Mouse (Mus musculus) G1E (cell line): ENCODE measurements at regions not wholly inside any gene's neighbourhood (a gene's known extent, or its start where the extent isn't known, plus 50 kb on each side); places are given as distances from the start of the nearest gene placed in this dataset.

Source experiments
- ATAC-seq: 2 replicates; pipeline ENCODE4 v1.8.0; 2016; ENCODE audit warnings: mild to moderate bottlenecking; ENCODE audit not compliant: insufficient number of reproducible peaks, poor library complexity, low FRiP score, severe bottlenecking; ENCODE audit errors: extremely low read depth
- DNase-seq: peaks from one replicate; pipeline ENCODE4 v3.0.0; 2012; ENCODE audit warnings: low spot score
- H3K27me3 ChIP-seq: 2 replicates; pipeline ENCODE4 v1.6.1; 2012; ENCODE audit warnings: mild to moderate bottlenecking, low read length, inconsistent platforms; ENCODE audit not compliant: insufficient read depth
- H3K36me3 ChIP-seq: replicated peaks from 2 replicates; pipeline ENCODE3; 2012; ENCODE audit warnings: mild to moderate bottlenecking, inconsistent platforms
- H3K4me1 ChIP-seq: 2 replicates; pipeline ENCODE4 v1.6.1; 2012; ENCODE audit warnings: low read depth, low read length, inconsistent platforms, mixed read lengths; ENCODE audit not compliant: insufficient read depth
- H3K4me3 ChIP-seq: 2 replicates; pipeline ENCODE4 v1.5.1; 2012; ENCODE audit warnings: low read depth, mild to moderate bottlenecking, inconsistent platforms, low read length, moderate library complexity, mixed read lengths
- H3K9me3 ChIP-seq: replicated peaks from 2 replicates; pipeline ENCODE4 v1.6.1; 2012; ENCODE audit warnings: inconsistent platforms
- CTCF ChIP-seq: IDR thresholded peaks from 2 replicates; pipeline ENCODE4 v1.5.1; 2012; ENCODE audit warnings: low read depth, low read length, inconsistent platforms, mixed read lengths
- GATA1 ChIP-seq: IDR thresholded peaks from 2 replicates; pipeline ENCODE4 v1.6.1; 2012; ENCODE audit warnings: borderline replicate concordance, low read length, inconsistent platforms, mixed read lengths
- GATA2 ChIP-seq: IDR thresholded peaks from 2 replicates; pipeline ENCODE4 v1.6.1; 2012; ENCODE audit warnings: low read depth, low read length, inconsistent platforms, borderline replicate concordance
- POLR2AphosphoS5 ChIP-seq: IDR thresholded peaks from 2 replicates; pipeline ENCODE4 v1.6.1; 2012; ENCODE audit warnings: low read depth, low read length, inconsistent platforms; ENCODE audit not compliant: insufficient replicate concordance
- TAL1 ChIP-seq: conservative IDR thresholded peaks from 2 replicates; pipeline ENCODE4 v1.6.1; 2012; ENCODE audit warnings: low read depth, low read length, inconsistent platforms, mixed read lengths

DNA sequence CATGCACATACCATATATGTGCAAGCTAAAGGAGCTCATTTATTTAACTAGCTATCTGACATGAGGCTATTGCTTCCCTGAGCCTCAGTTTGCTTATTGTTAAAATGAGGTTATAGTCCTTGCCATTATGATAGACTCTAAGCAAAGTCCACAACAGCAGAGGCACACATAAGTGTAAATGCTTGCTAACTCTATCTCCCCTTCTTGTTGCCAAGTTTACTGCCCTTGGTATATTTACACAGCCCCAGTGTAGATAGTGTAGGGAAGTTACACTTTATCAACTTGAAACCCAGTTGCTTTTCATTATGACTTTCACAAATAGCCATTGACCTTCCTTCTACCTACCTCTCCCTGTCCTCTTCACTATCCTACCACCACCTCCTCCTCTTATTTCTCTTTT, 782.6 kb upstream of the Agtr1b start:
- Histone ChIP-seq H3K4me1 (no peaks in the 10 kb centered on the region), H3K9me3 (peaks cover 2% of the 10 kb centered on the region; the same call in 1 of the 2 replicates), H3K4me3 (no peak overlapping the region), H3K36me3 (no peaks in the 10 kb centered on the region), H3K27me3 (no peaks in the 10 kb centered on the region)
- no peak for DNase-seq
- ATAC-seq: no peak
- TF ChIP-seq CTCF (no peak), GATA1 (no peak), TAL1 (no peak), GATA2 (no peak), POLR2AphosphoS5 (no peak)

- no peak for DNase-seq
- Histone ChIP-seq H3K36me3 (no peaks in the 10 kb centered on the region), H3K27me3 (no peaks in the 10 kb centered on the region), H3K4me3 (no peak overlapping the region), H3K4me1 (no peaks in the 10 kb centered on the region), H3K9me3 (no peaks in the 10 kb centered on the region)
- no peak for TF ChIP-seq TAL1
- no peak for TF ChIP-seq GATA2
- TF ChIP-seq CTCF: no peak
- TF ChIP-seq GATA1: no peak
- no peak for TF ChIP-seq POLR2AphosphoS5
- ATAC-seq: no peak
Observed at GRCm38 (mm10) chr3:21128821-21129504, 762.0 kb upstream of the Agtr1b start.

- no peaks in the 10 kb centered on the region for H3K4me1 ChIP-seq
- no peaks in the 10 kb centered on the region for H3K9me3 ChIP-seq
- no peak overlapping the region for H3K4me3 ChIP-seq
- no peaks in the 10 kb centered on the region for H3K36me3 ChIP-seq
- H3K27me3 ChIP-seq: no peaks in the 10 kb centered on the region
- no peak for DNase-seq
- no peak for ATAC-seq
- TF ChIP-seq CTCF (no peak), GATA2 (no peak), GATA1 (no peak), TAL1 (no peak)
Observed at GRCm38 (mm10) chr3:21126191-21126590, 759.2 kb upstream of the Agtr1b start.

DNA sequence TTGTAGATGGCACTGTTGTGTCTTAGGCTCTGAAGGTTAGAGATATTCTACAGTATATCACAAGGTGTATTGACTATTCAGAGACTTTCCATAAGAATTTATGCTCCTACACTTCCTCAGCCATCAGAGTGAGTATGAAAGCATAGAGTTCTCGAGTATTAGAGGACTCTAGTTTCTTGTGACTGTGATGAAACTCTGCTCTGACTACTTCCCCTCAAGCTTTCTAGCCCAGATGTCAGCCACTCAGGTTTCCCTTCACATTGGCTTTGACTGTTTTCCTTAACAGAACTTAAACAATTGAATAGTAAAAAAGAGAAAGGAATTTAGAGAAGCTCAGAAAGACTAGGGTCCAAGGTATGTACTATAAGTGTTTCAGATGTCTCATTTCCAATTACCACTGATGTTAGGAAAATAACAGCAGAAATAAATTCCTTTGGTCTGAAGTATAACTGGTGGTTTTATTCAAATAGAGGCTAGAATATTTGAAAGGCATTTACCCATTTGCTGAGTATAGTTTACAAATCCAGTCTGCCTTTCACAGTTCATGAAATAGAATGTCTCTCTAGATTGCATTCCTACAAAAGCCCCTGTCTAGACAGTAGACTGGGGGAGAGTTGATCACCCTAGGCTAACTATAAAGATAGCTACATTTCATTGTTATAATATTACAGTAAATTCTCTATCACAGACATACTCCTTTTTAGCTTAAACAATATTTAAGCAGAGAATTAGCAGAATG, 751.4 kb upstream of the Agtr1b start:
- H3K9me3 ChIP-seq: no peaks in the 10 kb centered on the region
- TF ChIP-seq CTCF (no peak), TAL1 (no peak), POLR2AphosphoS5 (no peak), GATA1 (no peak), GATA2 (no peak)
- no peaks in the 10 kb centered on the region for H3K27me3 ChIP-seq
- H3K4me3 ChIP-seq: no peak overlapping the region
- H3K4me1 ChIP-seq: no peaks in the 10 kb centered on the region
- H3K36me3 ChIP-seq: no peaks in the 10 kb centered on the region
- ATAC-seq (no peak), DNase-seq (no peak)

DNA sequence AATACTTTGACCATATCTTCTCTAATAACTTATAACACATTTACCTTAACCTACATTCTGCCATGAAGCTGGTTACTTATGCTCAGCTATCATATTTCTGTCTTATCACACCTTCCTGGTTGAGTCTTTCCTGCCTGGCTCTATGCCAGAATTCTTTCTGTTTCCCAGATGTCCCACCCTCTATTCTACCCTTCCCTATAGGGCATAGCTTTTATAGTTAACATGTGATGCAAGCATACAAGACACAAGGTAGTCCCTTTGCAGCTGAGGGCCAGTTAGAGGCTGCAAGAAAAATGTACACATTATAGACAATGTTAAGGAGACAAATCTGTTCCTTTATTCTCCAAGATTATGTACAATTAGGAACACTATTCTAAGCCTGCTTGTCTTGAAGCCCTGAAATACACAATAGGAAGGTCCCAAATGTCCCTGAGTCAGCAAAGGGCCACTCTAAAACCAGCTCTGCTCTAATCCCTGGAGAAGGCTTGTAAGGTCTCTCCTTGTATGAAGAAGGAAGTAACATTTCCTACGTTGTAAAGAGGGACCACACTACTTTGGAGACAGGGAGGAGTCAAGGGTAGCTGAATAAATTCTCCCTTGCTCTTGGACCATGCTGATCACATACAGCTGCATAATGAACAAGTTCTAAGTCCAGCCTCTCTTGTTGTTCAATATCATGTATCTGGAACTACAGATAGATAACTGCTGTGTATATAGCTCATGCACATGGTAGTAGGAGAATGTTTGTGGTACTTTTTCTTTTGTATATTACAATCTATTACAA, 745.0 kb upstream of the Agtr1b start:
- TF ChIP-seq TAL1 (no peak), GATA1 (no peak), POLR2AphosphoS5 (no peak), CTCF (no peak), GATA2 (no peak)
- H3K36me3 ChIP-seq: no peaks in the 10 kb centered on the region

GRCm38 (mm10) chr3:21090206-21090605, 723.2 kb upstream of the Agtr1b start:
- no peak for TF ChIP-seq POLR2AphosphoS5
- no peak for TF ChIP-seq CTCF
- no peak for TF ChIP-seq GATA2
- no peak for TF ChIP-seq GATA1
- no peak for TF ChIP-seq TAL1
- Histone ChIP-seq H3K9me3 (no peaks in the 10 kb centered on the region), H3K27me3 (no peaks in the 10 kb centered on the region), H3K4me3 (no peak overlapping the region), H3K36me3 (no peaks in the 10 kb centered on the region), H3K4me1 (no peaks in the 10 kb centered on the region)
- no peak for DNase-seq
- no peak for ATAC-seq

More for the DNA sequence above, 745.0 kb upstream of the Agtr1b start:
- no peak for ATAC-seq
- Histone ChIP-seq H3K4me3 (no peak overlapping the region), H3K4me1 (no peaks in the 10 kb centered on the region), H3K9me3 (no peaks in the 10 kb centered on the region), H3K27me3 (no peaks in the 10 kb centered on the region)
- DNase-seq: no peak
